Comparison of ENCODE assay signal across 27 mouse cellular contexts in the genomic region with DNA sequence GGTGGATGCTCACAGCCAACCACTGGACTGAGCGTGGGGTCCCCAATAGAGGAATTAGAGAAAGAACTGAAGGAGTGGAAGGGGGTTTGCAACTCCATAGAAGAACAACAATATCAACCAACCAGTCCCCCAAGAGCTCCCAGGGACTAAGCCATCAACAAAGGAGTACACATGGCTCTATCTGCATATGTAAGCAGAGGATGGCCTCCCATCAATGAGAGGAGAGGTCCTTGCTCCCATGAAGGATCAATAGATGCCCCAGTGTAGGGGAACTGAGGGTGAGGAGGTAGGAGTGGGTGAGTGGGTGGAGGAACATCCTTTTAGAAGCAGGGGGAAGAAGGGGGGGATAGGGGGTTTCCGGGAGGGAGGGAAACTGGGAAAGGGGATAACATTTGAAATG.
"Had no signal": no experiment of that assay in that cellular context is flagged by ENCODE, and none has a peak within 500 bp of the region (broad histone marks: within the 10 kb centered on the region; RNA-seq: fewer than 3 reads in every experiment).

No protein-coding gene starts in this region.

- H3K4me3 ChIP-seq: heart, adult 2 months; heart, embryonic 13.5 days; heart, embryonic 15.5 days; hindbrain, embryonic 10.5 days; hindbrain, embryonic 12.5 days; intestine, embryonic 15.5 days; left cerebral cortex, adult 2 months; limb, embryonic 10.5 days; limb, embryonic 12.5 days; liver, embryonic 13.5 days; liver, embryonic 15.5 days had no signal

- DNase-seq: gastrocnemius, postnatal 14 days; gastrocnemius, postnatal 36 days; heart, adult 11 months; heart, adult 2 months; heart, postnatal 14 days; heart, postnatal 4 days; kidney, adult 18-20 months; kidney, adult 8-10 months; kidney, postnatal 10 days; kidney, postnatal 25 days; kidney, postnatal 4 days; layer of hippocampus, adult 9-11 months; liver; liver, embryonic 13.5 days had no signal

- H3K27ac ChIP-seq: heart, adult 2 months; heart, embryonic 13.5 days; heart, embryonic 15.5 days; hindbrain, embryonic 10.5 days; hindbrain, embryonic 12.5 days; hindbrain, embryonic 14.5 days; intestine, embryonic 15.5 days; left cerebral cortex, adult 2 months; limb, embryonic 10.5 days; limb, embryonic 12.5 days; liver, embryonic 13.5 days; liver, embryonic 15.5 days had no signal

- ATAC-seq: hindbrain, embryonic 16.5 days; inflammation-experienced regulatory T-cells, adult 6 months; intestine, embryonic 15.5 days; intestine, postnatal 0 days had no signal
